Mouse (Mus musculus) myocyte (in vitro differentiated cells): ENCODE data around the gene Tfdp1.

ENCODE experiments used
- CEBPB ChIP-seq: IDR thresholded peaks from 2 replicates; pipeline ENCODE4 v1.6.1; 2011; ENCODE audit warnings: mild to moderate bottlenecking, moderate library complexity; ENCODE audit not compliant: poor library complexity, insufficient read depth, severe bottlenecking
- MAX ChIP-seq: IDR thresholded peaks from one replicate; pipeline ENCODE4 v1.6.1; 2011; ENCODE audit warnings: low read depth, mild to moderate bottlenecking, control low read depth
- POLR2A ChIP-seq: IDR thresholded peaks from one replicate; pipeline ENCODE4 v1.6.1; 2011; ENCODE audit warnings: low read depth, mild to moderate bottlenecking, control low read depth, moderate library complexity; ENCODE audit not compliant: insufficient read length
- POLR2AphosphoS2 ChIP-seq: IDR thresholded peaks from one replicate; pipeline ENCODE4 v1.6.1; 2011; ENCODE audit warnings: low read depth, control low read depth; ENCODE audit not compliant: insufficient read length
- SRF ChIP-seq: IDR thresholded peaks from one replicate; pipeline ENCODE4 v1.6.1; 2011; ENCODE audit warnings: low read depth; ENCODE audit not compliant: control insufficient read depth, insufficient read length
- TCF3 ChIP-seq: IDR thresholded peaks from one replicate; pipeline ENCODE4 v1.6.1; 2011; ENCODE audit warnings: low read depth, control low read depth; ENCODE audit not compliant: insufficient read length
- USF1 ChIP-seq: IDR thresholded peaks from one replicate; pipeline ENCODE4 v1.6.1; 2011; ENCODE audit warnings: low read depth, mild to moderate bottlenecking, control low read depth, moderate library complexity

- TF ChIP-seq POLR2A = no peak
- TF ChIP-seq POLR2AphosphoS2 = no peak
- no peak for TF ChIP-seq SRF
- no peak for TF ChIP-seq MAX
- no peak for TF ChIP-seq USF1
- TF ChIP-seq TCF3 = no peak
- no peak for TF ChIP-seq CEBPB
Measured at GRCm38 (mm10) chr8:13337678-13338077, 873 bp upstream of the Tfdp1 start.
